Mouse (Mus musculus): ENCODE measurements around the gene Naa50. TPM values are rescaled to one million over a fixed set of nuclear protein-coding genes. Genes with fewer than 3 reads are reported as not detected.

Naa50 gene
- total RNA-seq, 1 experiment from 2014 or later = 84.7 TPM

DNA sequence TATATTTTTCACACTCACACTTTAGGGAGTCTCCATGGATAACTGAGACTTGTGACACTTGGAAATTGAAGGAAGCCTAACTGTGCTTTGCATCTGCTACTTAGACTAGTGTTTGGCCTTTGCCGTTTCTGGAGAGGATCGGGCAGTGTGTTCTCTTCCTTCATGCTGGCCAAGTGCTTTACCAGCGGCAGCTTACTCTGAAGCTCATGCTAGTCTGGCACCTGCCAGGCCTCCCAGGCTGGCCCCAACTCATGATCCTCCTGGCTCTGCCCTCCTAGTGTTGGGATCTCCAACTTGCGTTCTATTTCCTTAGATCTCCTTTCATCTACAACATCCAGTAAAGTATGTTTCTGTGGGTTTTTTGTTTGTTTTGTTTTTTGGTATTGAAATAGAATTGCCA is 60.5 kb downstream of the Naa50 start:
- no peak for DNase-seq

DNA sequence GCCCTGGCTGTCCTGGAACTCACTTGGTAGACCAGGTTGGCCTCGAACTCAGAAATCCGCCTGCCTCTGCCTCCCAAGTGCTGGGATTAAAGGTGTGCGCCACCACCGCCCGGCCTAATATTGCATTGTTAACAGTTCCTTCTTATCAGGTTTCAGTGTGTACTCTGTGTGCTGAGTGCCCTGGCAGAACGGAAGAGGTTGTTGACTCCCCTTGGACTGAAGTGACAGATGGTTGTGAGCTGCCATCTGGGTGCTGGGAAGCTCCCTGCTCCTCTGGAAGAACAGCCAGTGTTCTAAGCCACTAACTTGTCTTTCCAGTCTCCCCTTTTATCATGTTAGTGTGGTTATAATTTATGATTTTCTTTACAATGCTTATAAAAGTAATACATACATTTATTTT is 64.7 kb downstream of the Naa50 start:
- no peak for DNase-seq

DNA sequence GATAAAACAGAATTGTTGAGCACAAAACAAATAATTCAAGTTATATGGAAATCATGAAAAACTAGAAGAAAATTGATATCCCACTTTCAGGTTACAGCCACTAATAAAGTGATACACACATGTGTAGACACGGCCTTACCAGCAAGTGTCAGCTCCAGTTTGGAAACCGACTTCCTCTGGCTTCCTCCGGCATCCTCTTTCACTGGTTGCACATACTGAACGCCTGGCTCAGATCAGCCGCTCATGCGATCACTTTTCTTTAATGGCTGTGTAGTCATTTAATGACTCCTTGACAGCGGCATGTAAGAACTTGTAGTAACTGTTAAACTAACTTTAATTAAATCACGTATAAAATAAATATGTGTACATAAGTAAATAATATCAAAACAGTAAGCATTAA is 66.3 kb downstream of the Naa50 start:
- no peak for DNase-seq

DNA sequence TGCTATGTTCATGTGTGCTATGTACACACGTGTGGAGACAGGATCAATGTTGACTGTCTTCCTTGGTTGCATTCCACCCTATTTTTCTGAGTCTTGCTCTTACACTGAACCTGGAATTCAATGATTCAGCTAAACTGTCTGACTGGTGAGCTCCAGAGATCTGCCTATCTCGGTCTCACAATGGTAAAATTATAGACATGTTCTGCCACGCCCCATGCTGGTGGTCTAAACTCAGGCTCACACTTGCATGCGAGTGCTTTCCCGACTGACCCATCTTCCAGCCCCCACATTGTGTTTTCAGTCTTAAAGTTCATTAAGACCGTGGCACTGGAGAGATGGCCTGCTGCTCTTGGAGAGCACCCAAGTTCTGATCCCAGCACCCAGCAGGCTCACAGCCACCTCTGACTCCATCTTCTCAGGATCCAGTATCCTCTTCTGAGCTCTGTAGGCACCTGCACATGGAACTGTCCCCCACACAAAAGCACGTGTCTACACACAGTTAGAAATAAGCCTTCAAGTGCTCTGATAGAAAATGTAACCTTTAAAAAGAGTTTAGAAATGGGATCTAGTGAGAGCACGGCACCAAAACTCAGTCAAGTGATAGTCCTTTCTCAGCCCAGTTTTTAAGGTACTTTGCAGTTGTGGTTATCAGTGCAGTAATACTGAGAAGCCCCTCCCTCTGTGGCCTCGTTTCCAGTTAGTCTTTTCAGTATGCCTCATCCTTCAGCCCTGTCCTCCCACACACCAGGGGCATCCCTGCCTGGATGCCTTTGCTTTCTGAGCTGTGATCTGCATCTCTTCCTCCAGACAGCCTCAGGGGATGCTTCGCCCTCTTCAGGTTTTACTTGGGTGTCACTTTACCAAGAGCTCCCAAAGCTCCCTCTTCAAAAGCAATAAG is 70.8 kb downstream of the Naa50 start:
- no peak for DNase-seq

DNA sequence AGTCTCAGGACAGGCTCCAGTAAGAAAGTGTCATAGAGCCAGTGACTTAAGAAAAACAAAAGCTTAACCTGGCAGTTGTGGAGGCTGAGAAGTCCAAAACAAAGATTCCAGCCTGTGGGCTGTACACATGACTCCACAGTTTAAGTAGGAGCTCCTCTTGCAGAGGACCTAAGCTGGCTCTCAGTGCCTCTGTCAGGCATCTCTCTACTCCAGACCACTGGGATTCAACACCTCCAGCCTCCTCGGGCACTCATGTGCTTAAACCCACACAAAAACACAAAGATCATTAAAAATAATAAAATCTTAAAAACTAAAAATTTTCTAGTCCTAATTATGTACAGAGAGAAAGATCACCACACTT is 71.4 kb downstream of the Naa50 start:
- no peak for DNase-seq

DNA sequence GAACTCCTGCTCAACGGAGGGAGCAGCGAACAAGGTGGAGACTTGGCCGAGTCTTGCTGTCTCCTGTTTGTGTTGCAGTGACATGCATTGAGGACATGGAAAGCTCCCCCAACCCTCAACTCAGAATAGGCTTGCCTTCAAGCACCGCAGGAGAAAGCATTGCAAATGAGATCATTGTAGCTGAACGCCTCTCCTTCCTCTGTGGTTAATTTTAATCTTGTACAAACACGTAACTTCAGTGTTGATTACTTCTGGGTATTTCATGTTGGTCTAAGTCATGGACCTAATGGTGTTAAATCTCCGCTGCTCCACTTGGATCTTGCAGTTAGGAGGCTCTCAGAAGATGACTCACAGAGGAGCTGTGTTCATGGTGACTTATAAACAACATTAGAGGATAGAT is 73.1 kb downstream of the Naa50 start:
- DNase-seq = no peak

Other genes starting within 250 kb of the Naa50 start
- 31.5 and 31.9 TPM in 2 replicates for gene Qtrt2, start 213.0 kb upstream of the Naa50 start, total RNA-seq (2021)
- 0.82 and 1.1 TPM in 2 replicates for gene Zdhhc23, start 160.0 kb upstream of the Naa50 start, total RNA-seq (2021)
- 2.3 and 5.1 TPM in 2 replicates for gene Gramd1c, start 76.5 kb upstream of the Naa50 start, total RNA-seq (2021)
- 102 and 112 TPM in 2 replicates for gene Atp6v1a, start 125 bp upstream of the Naa50 start, total RNA-seq (2021)
- 25.5 and 27.0 TPM in 2 replicates for gene Usf3, start 33.4 kb downstream of the Naa50 start, total RNA-seq (2021)
- 11.3 and 12.6 TPM in 2 replicates for gene Sidt1, start 193.4 kb downstream of the Naa50 start, total RNA-seq (2021)
- gene Spice1, start 207.3 kb downstream of the Naa50 start, total RNA-seq (2021) = 21.5 and 23.5 TPM in 2 replicates

All from adrenal gland, postnatal 14 days (tissue).